Mouse (Mus musculus): ENCODE measurements around the gene Wdr62.
"Not testable (repeated sequence)": the region's sequence is repeated elsewhere in the genome, so short reads cannot be mapped to it uniquely, and the experiment has no call there.

The Wdr62 gene

DNA sequence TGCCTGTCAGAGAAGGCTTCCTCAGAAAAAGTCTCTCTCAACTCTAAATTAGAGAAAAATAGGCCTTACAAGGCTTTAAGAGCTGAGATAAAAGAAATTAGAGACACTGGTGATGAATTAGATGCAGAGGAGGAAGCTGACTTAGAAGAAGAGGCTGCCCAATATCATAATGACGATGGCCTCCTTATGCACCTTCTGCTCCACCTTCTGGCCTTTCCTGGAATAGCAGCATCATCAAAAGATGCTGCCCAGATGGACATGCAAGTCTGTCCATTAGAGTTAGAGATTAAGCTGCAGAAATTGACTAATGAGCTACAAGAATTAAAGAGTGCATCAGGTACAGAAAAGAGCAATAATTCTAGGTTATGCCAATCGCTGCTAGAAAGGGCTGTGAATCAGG, 74.8 kb downstream of the Wdr62 start:
- peak; percentile 72 for DNase-seq (ENCODE audit: low spot score)

DNA sequence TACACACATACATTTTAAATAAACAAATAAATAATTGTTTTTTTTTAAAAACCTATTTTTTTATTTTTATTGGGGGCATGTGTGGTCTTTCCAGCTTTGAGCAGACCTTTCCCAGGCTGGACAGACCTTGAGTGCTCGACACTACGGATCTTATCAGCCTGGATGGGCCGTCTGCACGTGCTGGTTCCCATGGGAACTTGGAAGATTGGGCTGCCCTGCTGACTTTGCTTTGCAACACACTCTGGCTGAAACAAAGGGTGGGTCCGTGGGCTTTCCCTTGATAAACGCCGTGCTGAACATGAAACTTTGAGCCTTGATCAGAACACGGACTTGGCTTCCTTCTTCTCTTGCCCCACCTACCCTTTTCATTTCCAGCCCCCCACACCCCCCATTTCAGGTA, 75.8 kb downstream of the Wdr62 start:
- no peak for DNase-seq (ENCODE audit: low spot score)

DNA sequence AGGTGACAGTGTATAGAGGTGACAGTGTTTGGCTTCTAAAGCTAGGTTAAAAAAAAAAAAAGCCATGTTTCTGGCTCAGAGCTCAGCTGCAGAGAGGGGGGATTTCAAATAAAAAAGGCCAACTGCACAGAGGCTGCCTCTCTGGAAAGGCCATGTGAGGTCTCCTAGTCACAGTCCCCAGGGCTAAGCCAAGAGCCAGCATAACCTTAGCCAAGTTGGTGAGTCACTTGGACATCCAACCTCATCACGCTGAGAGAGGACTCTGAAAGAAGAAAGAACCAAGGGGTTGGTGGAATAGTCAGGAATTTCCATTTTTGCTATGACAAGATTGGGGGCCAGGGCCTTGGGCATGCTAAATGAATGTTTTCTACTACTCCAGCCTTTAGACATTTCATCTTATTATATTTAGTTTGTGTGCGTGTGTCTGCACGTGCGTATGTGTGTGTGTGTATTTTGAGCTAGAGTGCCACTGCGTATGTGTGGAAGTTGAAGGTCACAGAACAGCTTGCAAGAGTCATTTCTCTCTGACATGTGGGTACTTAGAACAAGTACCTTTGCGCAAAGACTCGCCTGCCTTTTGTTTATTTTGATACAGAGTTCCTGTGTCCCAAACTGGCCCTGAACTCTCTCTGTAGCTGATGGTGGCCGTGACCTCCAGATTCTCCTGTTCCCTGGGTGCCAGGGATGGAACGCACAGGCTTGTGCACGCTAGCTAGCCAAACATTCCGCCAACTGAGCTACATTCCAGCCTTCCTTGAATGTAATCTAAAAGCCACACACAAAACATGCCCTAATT, 77.1 kb downstream of the Wdr62 start:
- DNase-seq (ENCODE audit: low spot score) = peak; percentile 77

DNA sequence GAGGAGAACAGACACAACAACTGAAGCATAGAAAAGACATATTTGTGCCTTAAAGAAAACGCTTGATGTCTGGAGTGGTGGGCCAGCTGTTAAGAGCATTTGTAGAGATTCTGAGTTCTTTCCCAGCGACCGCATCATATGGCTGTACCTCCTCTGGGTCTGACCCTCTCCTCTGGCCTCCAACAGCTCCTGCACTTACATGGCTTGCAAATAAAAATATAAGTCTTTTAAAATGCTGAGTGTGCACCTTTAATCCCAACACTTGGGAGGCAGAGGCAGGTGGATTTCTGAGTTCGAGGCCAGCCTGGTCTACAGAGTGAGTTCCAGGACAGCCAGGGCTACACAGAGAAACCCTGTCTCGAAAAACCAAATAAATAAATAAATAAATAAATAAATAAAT, 79.6 kb downstream of the Wdr62 start:
- not testable (repeated sequence) for DNase-seq (ENCODE audit: low spot score)

DNA sequence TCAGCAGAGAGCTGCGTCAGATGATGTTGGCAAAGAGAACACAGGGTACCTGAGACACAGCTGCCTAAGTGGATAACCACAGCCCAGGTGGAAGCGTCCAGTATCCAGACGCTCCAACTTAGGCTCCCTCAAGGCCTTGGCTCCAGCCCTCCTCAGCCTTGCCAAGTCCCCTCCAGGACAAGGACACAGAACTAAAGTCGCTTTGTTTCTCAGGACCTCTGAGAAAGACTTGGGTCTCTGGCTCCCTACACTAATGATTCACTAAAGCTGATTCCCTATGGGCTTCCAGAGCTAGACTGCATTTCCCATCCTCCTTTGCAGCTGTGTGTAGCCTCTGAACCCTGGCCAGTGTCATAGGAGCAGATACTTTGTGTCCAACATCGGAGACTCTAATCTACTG, 80.0 kb downstream of the Wdr62 start:
- no peak for DNase-seq (ENCODE audit: low spot score)

DNA sequence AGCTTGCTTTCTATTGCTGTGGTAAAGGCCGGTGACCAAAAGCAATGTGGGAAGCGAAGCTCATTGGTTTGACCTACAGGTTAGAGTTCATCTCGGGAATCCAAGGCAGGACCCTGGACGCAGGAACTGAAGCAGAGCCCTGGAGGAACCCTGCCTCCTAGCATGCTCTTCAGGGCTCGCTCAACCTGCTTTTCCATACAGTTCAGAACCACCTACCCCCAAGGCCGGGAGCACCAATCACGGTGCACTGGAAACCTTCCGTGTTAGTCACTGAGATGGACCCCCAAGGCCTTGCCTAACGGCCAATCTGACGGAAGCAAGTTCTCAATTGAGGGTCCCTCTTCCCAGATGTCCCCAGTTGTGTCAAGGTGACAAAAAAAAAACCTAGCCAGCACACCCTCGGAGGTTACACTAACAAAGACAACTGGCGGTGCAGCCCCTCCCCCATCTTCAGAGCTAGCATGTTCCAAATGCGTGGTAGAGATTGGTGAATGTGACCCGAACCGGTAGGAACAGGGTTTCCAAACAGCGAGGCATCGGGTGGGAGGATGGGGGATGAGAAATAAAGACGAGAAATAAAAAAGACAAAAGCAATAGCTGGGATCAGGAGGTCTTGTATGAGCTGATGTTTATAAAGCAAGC, 80.6 kb downstream of the Wdr62 start:
- no peak for DNase-seq (ENCODE audit: low spot score)

DNA sequence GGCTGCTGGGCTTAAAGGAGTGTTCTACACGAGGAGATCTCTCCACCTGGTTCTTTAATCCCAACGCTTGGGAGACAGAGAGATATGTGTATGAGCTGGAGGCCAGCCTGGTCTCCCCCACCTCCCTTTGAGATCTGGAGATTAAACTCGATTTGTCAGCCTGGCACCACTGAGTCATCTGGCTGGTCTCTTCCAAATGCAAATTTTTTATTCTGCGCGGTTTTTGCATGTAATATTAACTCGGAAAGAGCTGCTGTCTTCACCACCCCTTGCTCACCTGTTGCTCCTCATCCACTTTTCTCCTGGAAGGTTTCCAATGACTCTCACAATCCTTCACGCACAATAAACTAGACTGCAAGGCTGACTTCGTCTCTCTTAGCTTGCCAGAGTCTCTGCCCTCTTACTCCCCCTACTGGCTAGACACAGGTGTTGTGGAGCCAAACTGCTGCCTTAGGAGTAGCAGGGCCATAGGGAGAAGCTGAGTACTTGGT, 81.7 kb downstream of the Wdr62 start, which contains the start of gene Capns1:
Gene Capns1, minus strand, starts transcription at position 331 of the 491 bp plus-strand sequence.
- DNase-seq (ENCODE audit: low spot score) = peak; percentile 84

DNA sequence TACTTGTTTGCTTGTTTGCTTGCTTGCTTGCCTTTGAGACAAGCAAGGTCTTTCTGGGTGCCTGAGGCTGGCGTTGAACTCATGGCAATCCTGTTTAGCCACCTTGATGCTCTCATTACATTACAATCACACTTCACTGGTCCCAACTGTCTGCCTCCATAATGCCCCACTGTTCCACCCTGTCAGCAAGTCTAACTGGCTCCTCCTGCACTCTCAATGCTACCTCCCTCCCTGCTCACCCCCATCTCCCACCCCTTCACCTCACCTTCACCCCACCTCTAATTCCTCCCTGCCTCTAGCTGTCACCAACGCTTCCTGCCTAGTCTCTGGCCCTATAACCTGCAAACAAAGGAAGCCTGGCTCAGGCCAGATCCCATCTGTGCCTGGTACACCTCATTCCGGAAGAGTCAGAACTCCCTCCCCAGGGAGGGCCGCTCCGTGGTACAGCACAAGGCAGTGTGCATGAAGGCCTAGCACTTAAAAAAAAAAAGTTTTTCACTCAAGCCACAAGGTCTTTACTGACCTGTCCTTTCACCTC, 82.6 kb downstream of the Wdr62 start:
- DNase-seq (ENCODE audit: low spot score) = no peak

DNA sequence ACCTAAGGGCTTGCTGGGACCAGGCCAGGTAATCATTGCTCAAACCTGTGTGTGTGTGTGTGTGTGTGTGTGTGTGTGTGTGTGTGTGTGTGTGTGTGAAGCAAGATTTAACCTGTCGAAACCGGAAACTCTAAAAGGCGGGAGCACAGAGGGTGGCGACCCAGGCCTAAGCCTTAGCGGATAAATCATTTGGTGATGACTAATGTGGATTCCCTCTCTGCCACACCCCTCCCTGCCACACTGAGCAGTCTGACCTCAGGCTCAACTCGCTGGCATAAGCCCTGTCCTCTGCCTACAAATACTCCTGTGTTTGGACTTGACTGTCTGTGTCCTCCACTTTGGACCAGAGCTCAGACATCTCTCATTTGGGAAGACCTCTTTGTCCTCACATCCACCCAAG, 84.0 kb downstream of the Wdr62 start:
- peak; percentile 23 for DNase-seq (ENCODE audit: low spot score)

DNA sequence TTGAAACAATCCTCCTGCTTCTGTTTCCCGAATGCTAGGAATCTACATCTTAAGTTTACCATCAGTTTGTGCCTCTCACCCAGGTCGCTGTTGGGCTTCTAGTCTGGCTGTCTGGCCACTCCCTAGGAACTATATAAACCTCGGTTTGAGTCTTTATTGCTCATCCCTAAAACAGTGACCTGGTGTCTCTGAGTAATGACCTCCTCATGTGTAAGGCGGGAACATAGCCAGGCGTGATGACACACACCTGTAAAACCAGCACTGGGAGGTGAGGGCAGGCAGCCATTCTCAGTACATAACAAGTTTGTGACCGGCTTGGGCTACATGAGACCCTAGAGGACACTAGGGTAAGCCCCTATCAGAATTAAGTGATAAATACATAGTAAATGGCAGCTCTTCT, 84.8 kb downstream of the Wdr62 start:
- DNase-seq (ENCODE audit: low spot score) = no peak

DNA sequence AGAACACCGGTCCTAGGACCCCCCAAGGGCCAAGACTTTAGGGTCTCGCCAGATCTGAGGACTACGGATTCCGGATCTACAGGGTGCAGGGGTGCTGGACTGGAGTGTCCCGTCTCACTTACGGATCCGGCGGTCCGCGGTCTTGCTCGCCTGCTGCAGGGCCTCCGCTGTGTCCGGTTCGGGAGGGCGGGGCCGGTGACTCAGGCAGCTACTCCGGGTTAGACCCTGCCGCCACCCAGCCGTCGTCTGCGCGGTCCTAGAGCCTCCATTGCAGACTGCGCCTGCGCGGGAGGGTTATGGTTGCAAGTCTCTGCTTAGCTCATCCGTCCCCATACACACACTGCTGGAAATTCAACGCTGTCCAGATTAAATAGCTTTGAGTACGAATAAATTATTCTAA, 85.3 kb downstream of the Wdr62 start:
- DNase-seq (ENCODE audit: low spot score) = peak; percentile 94

DNA sequence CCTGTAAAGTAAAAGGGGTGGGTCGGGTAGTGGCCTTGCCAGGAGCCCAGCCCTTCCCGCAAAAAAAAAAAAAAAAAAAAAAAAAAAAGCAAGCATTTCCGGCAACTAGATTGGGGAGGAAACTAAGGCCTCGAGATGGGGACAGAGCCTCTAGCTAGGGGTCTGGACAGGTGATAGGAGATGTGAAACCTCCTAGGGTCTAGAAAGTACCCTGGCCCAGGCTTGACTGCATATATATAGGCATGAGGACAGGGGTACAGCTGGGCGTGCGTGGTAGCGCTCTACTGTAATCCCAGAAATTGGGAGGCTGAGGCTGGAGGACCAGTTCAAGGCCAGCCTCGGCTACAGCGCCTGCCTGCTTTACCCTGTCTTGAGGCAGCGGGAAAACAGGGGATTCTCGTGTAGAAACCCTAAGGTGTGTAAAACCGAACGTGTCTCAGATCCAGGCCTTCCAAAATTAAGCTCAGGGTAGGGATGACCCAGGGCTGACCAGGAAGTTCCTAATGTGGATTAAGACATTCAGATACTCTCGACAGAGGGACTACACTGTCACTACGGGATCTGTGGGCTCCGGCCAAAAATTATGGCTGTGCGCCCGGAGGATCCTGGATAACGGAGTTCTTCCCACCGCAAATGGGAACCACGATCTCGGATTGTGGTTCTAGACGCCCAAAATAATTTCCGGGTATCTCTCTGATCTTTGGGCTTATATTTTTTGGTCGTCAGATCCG, 86.0 kb downstream of the Wdr62 start:
- peak; percentile 55 for DNase-seq (ENCODE audit: low spot score)

DNA sequence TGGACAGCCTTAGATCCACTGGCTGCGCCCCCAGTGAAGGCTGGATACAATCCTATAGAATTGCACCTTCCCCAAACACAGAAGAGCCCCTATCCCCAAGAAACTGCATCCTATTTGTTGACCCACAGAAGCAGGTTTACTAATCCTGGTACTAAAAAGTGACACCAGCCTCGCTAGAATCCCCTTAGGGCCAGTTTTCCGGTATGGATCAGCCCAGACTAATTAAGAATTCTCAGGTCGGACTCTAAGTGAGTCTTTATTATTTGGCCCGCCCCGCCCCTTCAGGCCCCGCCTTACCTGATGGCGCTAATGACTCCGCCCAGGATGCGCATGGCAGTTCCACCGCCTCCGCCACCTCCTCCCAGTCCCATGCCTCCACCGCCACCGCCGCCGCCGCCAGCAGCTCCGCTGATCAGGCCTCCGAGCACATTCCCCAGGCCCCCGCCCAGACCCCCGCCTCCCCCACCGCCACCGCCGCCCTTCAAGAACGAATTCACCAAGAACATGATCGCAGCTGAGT, 86.6 kb downstream of the Wdr62 start:
- DNase-seq (ENCODE audit: low spot score) = peak; percentile 72

DNA sequence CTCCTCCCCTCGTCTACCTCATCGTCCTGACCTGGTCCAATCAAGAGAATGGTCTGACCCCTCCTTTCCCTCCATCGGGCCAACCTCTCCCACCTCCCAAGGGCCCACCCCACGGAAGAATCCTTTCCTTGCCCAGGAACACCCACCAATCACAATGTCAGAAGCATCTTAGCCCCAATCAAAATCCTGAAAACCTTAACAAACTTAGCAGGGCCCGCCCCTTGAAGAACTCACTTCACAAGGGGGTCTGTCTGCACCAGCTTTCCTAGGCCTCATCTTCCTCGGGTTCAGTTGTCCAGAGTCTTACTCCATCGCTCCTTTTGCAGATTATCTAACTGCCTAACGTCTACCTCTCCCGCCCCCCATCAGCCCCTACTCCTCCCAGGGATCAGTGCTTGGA, 87.2 kb downstream of the Wdr62 start:
- DNase-seq (ENCODE audit: low spot score) = no peak

DNA sequence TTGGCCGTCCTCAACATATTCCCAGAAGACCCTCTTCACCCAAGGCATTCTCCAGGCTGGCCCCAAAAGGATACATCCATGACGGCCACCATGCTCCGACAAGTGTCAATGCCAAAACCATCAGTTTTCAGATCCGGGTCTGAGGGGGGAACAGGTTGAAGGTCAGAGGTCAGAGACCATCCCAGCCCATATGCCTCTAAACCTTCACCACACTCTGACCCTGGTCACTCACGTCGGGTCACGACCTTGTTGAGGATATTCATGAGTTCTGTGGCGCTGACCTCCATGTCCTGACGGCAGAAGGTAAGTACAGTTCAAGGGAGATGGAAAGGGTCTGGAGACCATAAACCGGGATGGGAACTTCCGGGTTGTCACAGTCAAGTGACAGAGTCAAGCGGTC, 88.1 kb downstream of the Wdr62 start:
- DNase-seq (ENCODE audit: low spot score) = no peak
